Mouse (Mus musculus) A20 (cell line): ENCODE results near the gene Fmn2.

Source experiments
- DNase-seq: peaks from one replicate; pipeline ENCODE4 v3.0.0-alpha.2; 2011; ENCODE audit warnings: low read depth, low spot score

Fmn2 gene

DNA sequence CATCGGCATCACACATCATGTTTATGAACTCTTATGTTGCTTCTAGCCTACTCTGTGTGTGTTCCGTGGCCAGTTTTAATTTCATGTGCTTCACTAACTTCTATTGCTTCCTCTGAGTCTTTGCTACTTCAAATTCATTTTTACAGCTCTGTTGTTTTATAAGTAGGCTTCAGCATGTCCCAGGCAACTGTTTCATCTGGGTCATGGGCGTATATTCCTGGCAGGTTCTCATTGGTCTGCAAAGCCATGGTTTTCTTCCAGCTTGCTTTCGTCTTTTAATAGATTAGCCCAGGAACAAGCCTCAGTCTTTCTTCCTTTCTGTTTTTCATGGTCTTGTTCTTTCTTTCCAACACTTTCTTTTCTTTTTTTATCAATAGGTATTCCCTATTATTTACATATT, 279.4 kb downstream of the Fmn2 start:
- DNase-seq, result no peak

DNA sequence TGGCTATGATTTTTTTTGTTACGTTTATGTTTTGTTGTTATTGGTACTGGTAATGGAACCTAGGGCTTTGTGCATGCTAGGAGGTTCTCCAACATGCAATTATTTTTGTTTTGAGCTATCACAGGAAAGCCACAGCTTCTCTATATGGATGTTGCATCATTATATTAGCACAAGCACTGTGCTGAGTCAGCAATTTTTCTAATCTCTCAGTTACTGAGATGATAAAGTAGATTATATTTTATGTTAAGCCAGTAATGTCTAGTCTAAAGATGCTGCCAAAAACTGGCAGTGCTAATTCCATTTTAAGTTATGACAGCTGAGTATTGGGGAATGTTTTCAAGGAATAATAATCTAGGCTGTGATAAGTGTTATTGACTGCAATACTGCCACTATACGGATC, 287.0 kb downstream of the Fmn2 start:
- no peak for DNase-seq

DNA sequence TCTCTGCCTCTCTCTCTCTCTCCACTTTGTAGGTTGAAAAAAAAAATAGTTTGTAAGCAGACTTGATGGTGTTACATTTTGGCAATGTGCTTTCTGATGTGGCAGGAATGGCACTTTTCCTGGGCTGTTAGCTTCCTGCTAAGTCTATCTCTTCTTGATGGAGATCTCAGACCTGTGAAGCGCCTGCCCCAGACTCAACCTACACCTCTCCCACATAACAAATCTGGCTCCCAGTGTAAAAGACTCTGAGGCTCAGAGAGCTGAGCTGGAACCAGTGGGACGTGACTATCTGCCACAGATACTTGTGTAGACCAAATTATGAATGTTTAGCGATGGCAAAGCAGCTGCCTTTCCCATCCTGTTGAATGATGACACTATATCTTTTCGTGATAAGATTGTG, 310.2 kb downstream of the Fmn2 start:
- DNase-seq, result no peak

DNA sequence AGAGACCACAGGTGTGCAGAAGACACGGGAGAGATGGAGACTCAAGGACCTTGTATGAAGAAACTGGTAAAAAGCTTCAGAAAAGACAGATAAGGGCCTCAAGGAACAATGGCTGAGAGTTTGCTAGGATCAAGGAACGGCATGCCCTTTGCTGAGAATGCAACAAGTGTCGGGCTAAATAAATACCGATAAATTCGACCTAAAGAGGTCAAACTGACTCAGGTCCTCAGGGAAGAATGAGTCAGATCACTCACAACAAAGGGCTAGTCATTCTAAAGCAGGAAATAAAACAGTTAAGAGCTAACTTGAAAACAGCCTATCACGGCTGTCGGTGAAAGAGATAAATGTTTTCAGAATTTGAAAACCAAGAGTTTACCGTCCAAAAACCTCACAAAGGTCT, 324.9 kb downstream of the Fmn2 start:
- no peak for DNase-seq

DNA sequence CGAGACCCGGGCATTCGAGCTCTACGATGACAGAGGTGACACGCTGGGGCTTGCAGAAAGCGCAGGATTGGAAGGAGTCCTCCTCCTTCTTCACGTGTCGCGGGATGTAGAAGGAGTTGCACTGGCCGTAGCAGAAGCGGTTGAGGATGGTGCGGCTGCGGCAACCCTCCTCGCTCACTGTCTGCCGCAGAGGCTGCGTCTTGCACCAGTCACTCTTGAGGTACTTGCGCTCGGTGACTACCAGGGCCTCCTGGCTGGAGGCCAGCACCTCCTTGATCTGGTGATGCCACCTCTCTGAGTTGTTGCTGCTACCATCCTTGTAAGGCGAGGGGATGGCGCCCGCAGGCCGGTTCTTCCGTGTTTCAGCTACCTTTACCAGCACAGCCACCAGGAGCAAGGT, 335.2 kb downstream of the Fmn2 start:
- DNase-seq, result no peak

DNA sequence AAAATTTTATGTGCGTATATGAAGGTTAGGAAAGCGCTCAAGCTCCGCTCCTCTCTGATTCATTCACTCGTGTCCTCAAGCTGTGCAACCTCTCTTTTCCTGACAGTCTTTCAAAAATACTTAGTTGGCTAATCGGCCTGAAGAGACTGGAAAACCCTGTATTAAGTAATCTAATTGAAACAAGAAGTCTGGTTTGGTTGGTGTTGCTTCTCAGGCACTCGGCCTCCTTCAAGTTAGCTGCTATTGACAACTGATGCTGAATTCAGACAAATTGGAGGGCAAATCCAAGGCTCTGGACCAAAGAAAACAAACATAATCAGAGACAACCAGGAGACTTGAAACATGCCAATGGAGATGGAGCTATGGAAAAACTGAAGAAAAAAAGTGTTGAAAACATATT, 343.2 kb downstream of the Fmn2 start:
- DNase-seq, result no peak

DNA sequence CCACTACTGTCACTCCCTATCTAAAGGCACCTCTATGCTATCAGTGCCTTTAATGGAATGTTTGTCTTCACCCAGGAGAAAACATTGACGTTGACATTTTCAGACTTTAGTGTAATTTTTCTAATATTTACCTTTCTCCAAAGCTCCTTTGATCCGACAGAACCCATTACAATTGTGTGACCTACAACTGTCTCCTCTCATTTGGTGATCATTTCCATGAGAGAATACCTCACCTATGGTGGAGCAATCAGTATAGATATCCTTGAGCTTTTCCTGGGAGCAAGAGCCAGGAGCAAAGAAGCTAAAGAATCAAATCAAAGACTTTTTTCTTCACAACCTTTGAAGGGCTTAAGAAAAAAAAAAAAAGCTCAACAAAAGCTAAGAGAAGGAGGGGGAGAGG, 354.6 kb downstream of the Fmn2 start:
- no peak for DNase-seq

DNA sequence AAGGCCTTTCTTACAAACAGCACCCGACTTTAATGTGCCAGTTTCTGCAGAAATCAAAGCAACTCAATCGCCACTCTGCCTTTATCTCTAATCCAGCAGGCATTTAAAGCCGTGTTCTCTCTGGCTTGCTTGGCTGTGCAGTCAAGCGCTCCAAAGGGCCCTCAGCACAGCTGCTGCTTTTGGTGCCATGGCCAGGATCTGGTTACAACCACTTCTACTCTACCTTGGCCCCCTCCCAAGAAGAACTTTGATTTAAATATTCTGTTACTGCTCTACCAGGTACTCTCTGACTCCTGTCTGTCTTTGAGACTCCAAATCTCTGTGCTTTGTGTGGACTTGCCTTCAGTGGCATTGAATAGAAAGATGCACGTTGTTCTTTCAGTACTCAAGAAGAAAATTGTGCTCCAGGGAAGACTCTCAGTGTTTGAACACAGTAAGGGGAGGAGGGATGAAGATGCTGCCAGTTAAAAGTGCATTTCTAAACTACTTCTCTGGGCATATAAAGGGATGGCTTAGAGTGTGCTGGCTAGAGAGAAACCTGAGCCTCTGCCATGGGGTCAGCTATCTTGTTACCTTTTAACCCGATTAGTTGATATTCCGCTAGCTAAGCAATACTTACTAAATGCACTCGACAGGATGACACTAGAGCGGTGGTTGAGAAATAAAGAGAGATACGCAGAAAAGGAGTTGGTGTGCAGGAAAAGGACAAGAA, 358.9 kb downstream of the Fmn2 start:
- no peak for DNase-seq
